Mouse (Mus musculus) megakaryocyte, embryonic 14.5 days (primary cell): Measurements from ENCODE around the gene Acads. TPM values are rescaled to one million over a fixed set of nuclear protein-coding genes. Genes with fewer than 3 reads are reported as not detected.
A peak's percentile ranks its signal among the peaks of the same experiment; 100 is the strongest.

Experiments used
- H3K27me3 ChIP-seq: replicated peaks from 2 replicates; pipeline ENCODE3; 2012; ENCODE audit warnings: inconsistent platforms
- H3K36me3 ChIP-seq: replicated peaks from 2 replicates; pipeline ENCODE3; 2012; ENCODE audit warnings: low read length, inconsistent platforms, mixed read lengths
- H3K4me1 ChIP-seq: 2 replicates; pipeline ENCODE4 v1.6.1; 2012; ENCODE audit warnings: inconsistent platforms
- H3K4me3 ChIP-seq: replicated peaks from 2 replicates; pipeline ENCODE3; 2012; ENCODE audit warnings: moderate library complexity, mild to moderate bottlenecking, inconsistent platforms
- H3K9me3 ChIP-seq: 2 replicates; pipeline ENCODE4 v1.6.1; 2012; ENCODE audit warnings: inconsistent platforms
- FLI1 ChIP-seq: IDR thresholded peaks from 2 replicates; pipeline ENCODE4 v1.6.1; 2012; ENCODE audit warnings: low read length, inconsistent platforms, mixed read lengths
- GATA1 ChIP-seq: IDR thresholded peaks from 3 replicates; pipeline ENCODE4 v1.6.1; 2012; ENCODE audit warnings: mixed read lengths, low read length, inconsistent platforms, borderline replicate concordance
- polyA plus RNA-seq: library from polyadenylated mRNA; stranded (reverse); fragments of >175 nt; gene quantifications from 2 replicates; pipeline ENCODE4 v1.2.3, GENCODE M21; 2012; ENCODE audit warnings: low replicate concordance; ENCODE audit not compliant: insufficient read depth

Gene Acads
- polyA plus RNA-seq, 1 experiment = 43.5 TPM

DNA sequence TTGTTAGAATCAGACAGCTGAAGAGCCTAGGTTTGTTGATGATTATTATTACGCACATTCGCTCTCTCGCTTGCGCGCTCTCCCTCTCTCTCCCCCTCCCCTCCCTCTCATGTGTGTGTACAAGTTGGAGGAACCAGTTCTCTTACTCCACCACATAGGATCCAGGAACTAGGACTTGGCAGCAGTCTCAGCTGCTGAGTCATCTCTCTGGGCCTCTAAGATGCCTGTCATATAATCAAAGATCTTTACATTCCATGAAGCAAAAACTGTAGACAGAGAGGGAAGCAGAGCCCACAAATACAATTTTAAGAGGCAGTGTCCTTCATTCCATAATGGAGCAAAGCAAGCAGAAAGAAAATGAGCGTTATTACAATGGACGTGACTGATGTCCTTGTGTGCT lies 47.0 kb downstream of the Acads start:
- peaks cover 56% of the 10 kb centered on the region for H3K36me3 ChIP-seq
- H3K4me3 ChIP-seq = peak overlapping the region; percentile 48
- TF ChIP-seq FLI1 (no peak), GATA1 (no peak)
- peaks cover 90% of the 10 kb centered on the region for H3K4me1 ChIP-seq
- no peaks in the 10 kb centered on the region for H3K9me3 ChIP-seq
- H3K27me3 ChIP-seq = no peaks in the 10 kb centered on the region

DNA sequence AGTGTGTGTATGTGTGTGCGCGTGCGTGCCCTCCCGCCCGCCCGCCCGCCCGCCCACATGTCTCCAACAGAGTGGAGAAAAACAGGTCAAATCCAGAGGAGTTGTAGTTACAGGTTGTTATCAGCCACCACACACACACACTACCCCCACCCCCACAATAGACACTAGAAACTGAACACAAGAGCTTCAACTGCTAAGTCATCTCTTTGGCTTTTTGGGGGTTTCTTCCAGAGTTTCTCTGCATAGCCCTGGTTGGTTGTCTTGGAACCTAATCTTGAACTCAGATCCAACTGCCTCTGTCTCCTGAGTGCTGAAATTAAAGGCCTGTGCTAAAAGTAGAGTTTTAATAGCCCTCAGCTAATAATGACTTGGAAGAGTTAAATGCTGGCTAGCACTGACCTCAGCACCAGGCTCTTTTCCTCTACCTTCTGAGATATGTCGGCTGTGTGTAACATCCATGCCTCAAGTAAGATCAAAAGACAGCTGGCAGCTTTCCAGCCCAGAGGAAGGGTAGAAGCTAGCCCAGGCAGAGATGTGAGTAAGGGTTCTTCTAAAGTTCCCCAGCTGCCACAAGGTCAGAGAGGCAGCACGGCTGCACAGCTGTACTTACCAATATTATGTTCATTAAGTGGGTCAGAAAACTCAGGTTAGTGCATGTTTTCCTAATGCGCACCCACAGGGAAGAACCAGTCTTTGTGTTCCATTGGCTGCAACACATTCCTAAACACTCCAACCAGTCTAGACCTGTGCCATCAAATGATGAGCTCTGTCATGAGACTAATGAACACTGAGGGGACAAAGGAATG lies 47.8 kb downstream of the Acads start:
- H3K9me3 ChIP-seq = no peaks in the 10 kb centered on the region
- H3K36me3 ChIP-seq = peaks cover 52% of the 10 kb centered on the region
- no peaks in the 10 kb centered on the region for H3K27me3 ChIP-seq
- H3K4me3 ChIP-seq = peak overlapping the region; percentile 29
- peaks cover 93% of the 10 kb centered on the region for H3K4me1 ChIP-seq
- TF ChIP-seq GATA1 (no peak), FLI1 (no peak)

DNA sequence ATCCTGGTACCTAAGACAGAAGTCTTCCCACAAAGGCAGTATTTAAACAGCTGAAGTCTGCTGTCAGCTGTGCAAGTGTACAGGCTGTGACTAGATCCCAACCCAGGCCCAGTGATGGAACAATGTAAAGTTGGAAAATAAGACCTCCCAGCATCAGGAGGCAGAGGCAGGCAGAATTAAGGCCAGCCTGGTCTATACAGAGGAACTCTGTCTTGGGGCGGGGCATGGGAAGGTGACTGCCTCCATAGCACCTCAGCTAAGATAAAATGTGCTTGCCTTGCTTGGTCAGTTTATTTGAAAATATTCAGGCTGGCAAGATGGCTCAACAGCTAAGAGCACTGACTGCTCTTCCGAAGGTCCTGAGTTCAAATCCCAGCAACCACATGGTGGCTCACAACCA lies 48.7 kb downstream of the Acads start:
- Histone ChIP-seq H3K27me3 (no peaks in the 10 kb centered on the region), H3K36me3 (peaks cover 50% of the 10 kb centered on the region), H3K4me1 (peaks cover 93% of the 10 kb centered on the region), H3K4me3 (peak overlapping the region; percentile 38), H3K9me3 (no peaks in the 10 kb centered on the region)
- TF ChIP-seq GATA1 (no peak), FLI1 (no peak)

- no peaks in the 10 kb centered on the region for H3K9me3 ChIP-seq
- H3K4me1 ChIP-seq = peaks cover 93% of the 10 kb centered on the region
- no peak for TF ChIP-seq FLI1
- no peak for TF ChIP-seq GATA1
- H3K36me3 ChIP-seq = peaks cover 46% of the 10 kb centered on the region
- H3K27me3 ChIP-seq = no peaks in the 10 kb centered on the region
- peak overlapping the region; percentile 75 for H3K4me3 ChIP-seq
Observed at GRCm38 (mm10) chr5:115069611-115070010, 49.5 kb downstream of the Acads start.

GRCm38 (mm10) chr5:115068671-115069421 lies 50.3 kb downstream of the Acads start:
- peaks cover 50% of the 10 kb centered on the region for H3K36me3 ChIP-seq
- peaks cover 95% of the 10 kb centered on the region for H3K4me1 ChIP-seq
- no peaks in the 10 kb centered on the region for H3K27me3 ChIP-seq
- H3K9me3 ChIP-seq = no peaks in the 10 kb centered on the region
- H3K4me3 ChIP-seq = peak overlapping the region; percentile 85
- no peak for TF ChIP-seq GATA1
- no peak for TF ChIP-seq FLI1

DNA sequence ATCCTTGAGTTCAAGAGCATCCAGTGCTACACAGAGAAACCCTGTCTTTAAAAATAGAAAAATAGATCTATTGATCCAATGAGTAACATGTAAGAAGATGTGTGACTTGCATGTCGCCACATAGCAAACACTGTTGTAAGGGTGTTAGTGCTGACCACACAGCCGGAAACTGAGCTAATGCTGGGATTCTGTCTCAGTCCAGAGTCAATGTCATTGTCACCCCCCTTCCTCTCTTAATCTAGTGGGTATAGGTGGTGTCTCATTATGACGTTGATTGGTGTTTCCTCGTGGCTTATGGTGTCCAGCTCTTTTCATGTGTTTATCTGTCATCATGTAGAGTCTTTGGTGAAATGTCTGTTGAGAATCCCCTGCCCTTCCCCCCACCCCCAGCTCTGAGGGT lies 52.9 kb downstream of the Acads start:
- H3K36me3 ChIP-seq = peaks cover 57% of the 10 kb centered on the region
- H3K4me1 ChIP-seq = peaks cover 92% of the 10 kb centered on the region
- H3K9me3 ChIP-seq = no peaks in the 10 kb centered on the region
- H3K4me3 ChIP-seq = no peak overlapping the region
- TF ChIP-seq FLI1 (no peak), GATA1 (no peak)
- no peaks in the 10 kb centered on the region for H3K27me3 ChIP-seq

DNA sequence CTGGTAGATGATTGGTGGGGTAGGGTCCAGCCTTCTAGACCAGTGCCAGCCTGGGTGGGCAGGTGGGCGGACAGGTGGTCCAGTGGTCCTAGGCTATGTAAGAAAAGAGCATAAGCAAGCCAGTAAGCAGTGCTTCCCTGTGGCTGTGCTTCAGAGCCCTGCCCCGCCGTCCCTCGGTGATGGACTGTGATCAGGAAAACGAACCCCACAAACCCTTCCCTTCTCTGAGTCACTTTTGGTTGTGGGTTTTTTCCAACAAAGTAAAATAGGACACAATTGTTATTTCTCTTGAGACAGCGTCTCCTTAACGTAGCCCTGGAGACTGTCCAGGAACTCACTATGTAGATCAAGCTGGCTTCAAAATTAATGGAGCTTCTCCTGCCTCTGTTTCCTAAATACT lies 55.8 kb downstream of the Acads start:
- Histone ChIP-seq H3K36me3 (peaks cover 64% of the 10 kb centered on the region), H3K9me3 (no peaks in the 10 kb centered on the region), H3K4me1 (peaks cover 95% of the 10 kb centered on the region), H3K4me3 (peak overlapping the region; percentile 46), H3K27me3 (no peaks in the 10 kb centered on the region)
- TF ChIP-seq FLI1 (no peak), GATA1 (no peak)

DNA sequence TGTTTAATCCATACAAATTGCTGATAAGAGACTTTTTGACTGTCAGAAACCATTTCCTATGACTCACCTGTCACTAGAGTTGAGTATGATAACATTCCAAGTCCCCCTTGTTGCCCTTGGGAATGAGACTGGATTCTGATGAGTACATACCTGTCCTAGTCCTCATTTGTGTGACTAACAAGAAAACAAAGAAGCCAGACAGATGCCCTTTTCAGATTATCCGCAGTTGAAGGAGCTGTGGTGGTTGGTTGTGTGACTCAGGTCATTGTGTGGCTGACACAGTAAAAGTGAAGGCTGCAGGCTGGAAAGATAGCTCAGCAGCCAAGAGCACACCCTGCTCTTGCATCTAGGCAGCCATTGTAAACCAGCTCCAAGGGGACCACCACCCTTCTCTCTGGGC lies 56.6 kb downstream of the Acads start:
- Histone ChIP-seq H3K36me3 (peaks cover 59% of the 10 kb centered on the region), H3K9me3 (no peaks in the 10 kb centered on the region), H3K27me3 (no peaks in the 10 kb centered on the region), H3K4me1 (peaks cover 95% of the 10 kb centered on the region), H3K4me3 (peak overlapping the region; percentile 6)
- TF ChIP-seq GATA1 (no peak), FLI1 (no peak)

DNA sequence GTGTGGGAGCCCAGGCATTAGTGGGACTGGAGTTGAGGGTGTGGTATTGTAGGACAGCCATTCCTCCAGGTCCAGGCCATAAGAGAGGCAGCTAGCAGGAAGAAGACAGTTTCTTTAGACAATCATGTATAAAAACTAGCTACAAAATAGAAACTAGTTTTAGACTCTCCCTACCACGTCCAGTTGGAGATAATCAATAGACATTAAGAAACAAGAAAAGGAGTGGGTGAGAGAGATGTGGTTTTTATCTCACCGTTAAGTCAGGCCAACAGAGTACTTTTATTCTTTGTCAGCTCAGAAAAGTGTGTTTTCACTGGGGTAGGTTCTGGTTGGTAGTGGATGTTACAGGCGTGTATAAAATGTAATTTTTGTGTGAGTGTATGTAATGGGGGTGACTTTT lies 58.2 kb downstream of the Acads start:
- no peak overlapping the region for H3K4me3 ChIP-seq
- TF ChIP-seq GATA1 (no peak), FLI1 (no peak)
- no peaks in the 10 kb centered on the region for H3K9me3 ChIP-seq
- H3K4me1 ChIP-seq = peaks cover 95% of the 10 kb centered on the region
- H3K27me3 ChIP-seq = no peaks in the 10 kb centered on the region
- peaks cover 59% of the 10 kb centered on the region for H3K36me3 ChIP-seq

Other genes with a start within 250 kb of the Acads start
- 8.6 TPM in 1 of 2 replicates, not detected in the other for gene Oasl2, start 222.4 kb downstream of the Acads start, polyA plus RNA-seq
- gene Oasl1, start 196.1 kb downstream of the Acads start, polyA plus RNA-seq = 6.4 TPM in 1 of 2 replicates, not detected in the other
- gene 2210016L21Rik, start 177.2 kb downstream of the Acads start, polyA plus RNA-seq = 16.4 and 35.8 TPM in 2 replicates
- not detected in 2 replicates for gene Hnf1a, start 148.3 kb downstream of the Acads start, polyA plus RNA-seq
- gene Sppl3, start 108.2 kb downstream of the Acads start, polyA plus RNA-seq = 8.1 and 18.2 TPM in 2 replicates
- not detected in 2 replicates for gene Gm10401, start 21.1 kb downstream of the Acads start, polyA plus RNA-seq
- gene Unc119b, start 15.6 kb upstream of the Acads start, polyA plus RNA-seq = 13.4 and 25.4 TPM in 2 replicates
- 69.9 and 84.4 TPM in 2 replicates for gene Mlec, start 38.8 kb upstream of the Acads start, polyA plus RNA-seq
- gene Cabp1, start 75.0 kb upstream of the Acads start, polyA plus RNA-seq = 1.7 TPM in 1 of 2 replicates, not detected in the other
- gene Pop5, start 116.5 kb upstream of the Acads start, polyA plus RNA-seq = 51.5 and 56.1 TPM in 2 replicates
- gene Rnf10, start 153.6 kb upstream of the Acads start, polyA plus RNA-seq = 127 and 382 TPM in 2 replicates
- gene Coq5, start 160.3 kb upstream of the Acads start, polyA plus RNA-seq = 8.3 and 12.6 TPM in 2 replicates
- gene Dynll1, start 181.7 kb upstream of the Acads start, polyA plus RNA-seq = 552 and 565 TPM in 2 replicates
- gene Srsf9, start 207.8 kb upstream of the Acads start, polyA plus RNA-seq = 79.3 and 86.6 TPM in 2 replicates
- 1.9 and 8.0 TPM in 2 replicates for gene Gatc, start 221.8 kb upstream of the Acads start, polyA plus RNA-seq
- gene Triap1, start 221.9 kb upstream of the Acads start, polyA plus RNA-seq = 7.6 TPM in 1 of 2 replicates, not detected in the other
- gene Cox6a1, start 229.6 kb upstream of the Acads start, polyA plus RNA-seq = 3,165 and 8,052 TPM in 2 replicates